Mouse (Mus musculus) G1E (cell line): Measurements from ENCODE around the gene Gpc5. TPM values are rescaled to one million over a fixed set of nuclear protein-coding genes. Genes with fewer than 3 reads are reported as not detected.

ENCODE experiments used
- ATAC-seq: 2 replicates; pipeline ENCODE4 v1.8.0; 2016; ENCODE audit warnings: mild to moderate bottlenecking; ENCODE audit not compliant: insufficient number of reproducible peaks, poor library complexity, low FRiP score, severe bottlenecking; ENCODE audit errors: extremely low read depth
- DNase-seq: peaks from one replicate; pipeline ENCODE4 v3.0.0; 2012; ENCODE audit warnings: low spot score
- H3K27me3 ChIP-seq: 2 replicates; pipeline ENCODE4 v1.6.1; 2012; ENCODE audit warnings: mild to moderate bottlenecking, low read length, inconsistent platforms; ENCODE audit not compliant: insufficient read depth
- H3K36me3 ChIP-seq: replicated peaks from 2 replicates; pipeline ENCODE3; 2012; ENCODE audit warnings: mild to moderate bottlenecking, inconsistent platforms
- H3K4me1 ChIP-seq: 2 replicates; pipeline ENCODE4 v1.6.1; 2012; ENCODE audit warnings: low read depth, low read length, inconsistent platforms, mixed read lengths; ENCODE audit not compliant: insufficient read depth
- H3K4me3 ChIP-seq: 2 replicates; pipeline ENCODE4 v1.5.1; 2012; ENCODE audit warnings: low read depth, mild to moderate bottlenecking, inconsistent platforms, low read length, moderate library complexity, mixed read lengths
- H3K9me3 ChIP-seq: replicated peaks from 2 replicates; pipeline ENCODE4 v1.6.1; 2012; ENCODE audit warnings: inconsistent platforms
- CTCF ChIP-seq: IDR thresholded peaks from 2 replicates; pipeline ENCODE4 v1.5.1; 2012; ENCODE audit warnings: low read depth, low read length, inconsistent platforms, mixed read lengths
- GATA1 ChIP-seq: IDR thresholded peaks from 2 replicates; pipeline ENCODE4 v1.6.1; 2012; ENCODE audit warnings: borderline replicate concordance, low read length, inconsistent platforms, mixed read lengths
- GATA2 ChIP-seq: IDR thresholded peaks from 2 replicates; pipeline ENCODE4 v1.6.1; 2012; ENCODE audit warnings: low read depth, low read length, inconsistent platforms, borderline replicate concordance
- POLR2AphosphoS5 ChIP-seq: IDR thresholded peaks from 2 replicates; pipeline ENCODE4 v1.6.1; 2012; ENCODE audit warnings: low read depth, low read length, inconsistent platforms; ENCODE audit not compliant: insufficient replicate concordance
- TAL1 ChIP-seq: conservative IDR thresholded peaks from 2 replicates; pipeline ENCODE4 v1.6.1; 2012; ENCODE audit warnings: low read depth, low read length, inconsistent platforms, mixed read lengths
- polyA plus RNA-seq: library from polyadenylated mRNA; stranded (reverse); fragments of >175 nt; gene quantifications from 2 replicates; pipeline ENCODE4 v1.2.3, GENCODE M21; 2012
- total RNA-seq, 2 experiments: library from RNA; stranded (forward) in 1 of 2; stranded (reverse) in 1 of 2; fragments of 200-1000 nt in 1 of 2; fragments of >200 nt in 1 of 2; fragmentation: Nextera tagmentation in 1 of 2; gene quantifications; 2 replicates each; pipeline ENCODE4 v1.2.3; 2014 to 2017

The Gpc5 gene
- total and polyA plus RNA-seq, 3 experiments, result 0.16 TPM; not detected in 2

DNA sequence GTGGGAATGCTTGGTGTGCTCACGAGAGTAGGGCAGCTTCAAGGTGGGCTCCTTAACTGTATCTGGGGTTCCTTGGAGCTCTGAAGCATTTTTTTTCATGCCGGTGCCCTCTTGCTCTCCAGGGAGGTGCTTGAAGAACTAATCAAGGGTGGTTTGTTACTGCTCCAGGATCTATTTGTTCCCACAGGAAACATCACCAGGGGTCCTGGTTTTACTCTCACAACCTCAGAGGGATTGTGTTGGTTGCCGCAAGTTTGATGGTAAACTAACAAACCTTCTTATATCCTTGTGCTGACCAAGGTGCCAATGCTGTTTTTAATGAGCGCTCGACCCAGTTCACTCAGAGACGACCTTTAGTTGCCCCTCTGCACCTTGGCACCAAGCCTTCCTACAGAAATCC is 937 bp downstream of the Gpc5 start:
- no peak for ATAC-seq
- Histone ChIP-seq H3K4me3 (no peak overlapping the region), H3K36me3 (no peaks in the 10 kb centered on the region), H3K27me3 (no peaks in the 10 kb centered on the region; the same call in 1 of the 2 replicates), H3K9me3 (peaks cover 23% of the 10 kb centered on the region), H3K4me1 (no peaks in the 10 kb centered on the region)
- no peak for TF ChIP-seq GATA2
- no peak for TF ChIP-seq CTCF
- TF ChIP-seq GATA1, result no peak
- no peak for TF ChIP-seq POLR2AphosphoS5
- TF ChIP-seq TAL1, result no peak
- DNase-seq, result no peak

DNA sequence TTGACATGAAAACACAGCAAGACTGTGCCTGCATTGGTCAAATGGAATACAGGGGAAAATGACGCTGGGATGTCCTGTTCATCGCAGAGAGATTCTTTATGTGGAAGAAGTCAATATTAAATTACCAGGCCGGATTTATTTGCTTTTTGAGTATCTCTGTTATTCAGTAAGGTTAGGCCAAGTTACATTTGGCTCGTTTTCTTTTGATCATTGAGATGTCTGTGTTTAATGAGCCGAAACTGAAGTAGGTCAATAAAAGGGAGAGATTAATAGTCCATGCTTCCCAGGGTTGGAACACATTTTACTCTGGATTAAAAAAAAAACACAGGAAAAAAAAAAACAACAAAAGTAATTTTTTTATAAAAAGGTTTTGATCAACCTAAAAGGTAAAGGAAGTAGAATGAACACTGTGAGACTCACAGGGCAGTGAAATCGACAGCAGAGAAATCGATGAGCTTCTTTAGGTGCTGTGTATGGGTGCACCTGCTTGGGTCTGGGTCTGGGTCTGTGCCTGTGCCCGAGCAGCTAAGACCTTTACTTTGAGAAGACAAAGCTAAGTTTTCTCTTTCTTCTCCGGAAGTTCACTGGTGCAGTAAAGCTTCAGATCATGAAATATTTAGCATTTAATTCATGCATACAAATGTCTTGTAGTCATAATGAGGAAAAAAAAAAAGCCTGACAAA is 8.7 kb downstream of the Gpc5 start:
- TF ChIP-seq POLR2AphosphoS5 (no peak), GATA2 (no peak), CTCF (no peak), TAL1 (no peak), GATA1 (no peak)
- Histone ChIP-seq H3K4me3 (no peak overlapping the region), H3K36me3 (no peaks in the 10 kb centered on the region), H3K4me1 (no peaks in the 10 kb centered on the region), H3K9me3 (0 out of 2 replicates have a peak, but pooled peaks cover 3% of the 10 kb centered on the region), H3K27me3 (no peaks in the 10 kb centered on the region)
- DNase-seq (no peak), ATAC-seq (no peak)

GRCm38 (mm10) chr14:115106326-115106725 is 14.3 kb downstream of the Gpc5 start:
- Histone ChIP-seq H3K9me3 (peaks cover 6% of the 10 kb centered on the region), H3K27me3 (no peaks in the 10 kb centered on the region), H3K4me3 (no peak overlapping the region), H3K4me1 (no peaks in the 10 kb centered on the region), H3K36me3 (no peaks in the 10 kb centered on the region)
- no peak for TF ChIP-seq CTCF
- TF ChIP-seq GATA1, result no peak
- TF ChIP-seq POLR2AphosphoS5, result no peak
- no peak for TF ChIP-seq TAL1
- TF ChIP-seq GATA2, result no peak
- no peak for ATAC-seq
- no peak for DNase-seq

DNA sequence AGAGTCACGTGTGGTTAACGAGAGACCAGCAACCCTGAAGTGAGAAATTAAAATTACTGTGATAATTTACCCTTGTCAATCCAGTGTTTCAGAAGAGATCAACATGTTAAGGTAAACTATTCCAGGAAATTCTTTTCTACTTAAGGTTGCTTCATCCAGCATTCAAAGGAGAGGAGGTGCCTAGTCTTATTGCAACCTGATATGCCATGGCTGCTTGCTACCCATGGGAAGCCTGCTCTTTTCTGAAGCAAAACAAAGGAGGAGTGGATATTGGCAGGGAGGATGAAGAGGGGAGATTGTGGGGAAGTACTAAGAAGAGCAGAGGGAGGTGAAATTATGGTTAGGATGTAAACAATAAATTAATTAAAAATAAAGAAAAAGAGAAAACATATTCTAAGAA is 15.5 kb downstream of the Gpc5 start:
- H3K27me3 ChIP-seq, result no peaks in the 10 kb centered on the region
- no peak for DNase-seq
- H3K9me3 ChIP-seq, result peaks cover 6% of the 10 kb centered on the region
- no peaks in the 10 kb centered on the region for H3K36me3 ChIP-seq
- TF ChIP-seq TAL1 (no peak), GATA1 (no peak), CTCF (no peak), GATA2 (no peak), POLR2AphosphoS5 (no peak)
- H3K4me3 ChIP-seq, result no peak overlapping the region
- ATAC-seq, result no peak
- H3K4me1 ChIP-seq, result no peaks in the 10 kb centered on the region

GRCm38 (mm10) chr14:115118626-115119025 is 26.6 kb downstream of the Gpc5 start:
- Histone ChIP-seq H3K4me3 (no peak overlapping the region), H3K4me1 (no peaks in the 10 kb centered on the region), H3K36me3 (no peaks in the 10 kb centered on the region), H3K9me3 (peaks cover 12% of the 10 kb centered on the region), H3K27me3 (no peaks in the 10 kb centered on the region)
- DNase-seq (no peak), ATAC-seq (no peak)
- TF ChIP-seq POLR2AphosphoS5 (no peak), GATA2 (no peak)

DNA sequence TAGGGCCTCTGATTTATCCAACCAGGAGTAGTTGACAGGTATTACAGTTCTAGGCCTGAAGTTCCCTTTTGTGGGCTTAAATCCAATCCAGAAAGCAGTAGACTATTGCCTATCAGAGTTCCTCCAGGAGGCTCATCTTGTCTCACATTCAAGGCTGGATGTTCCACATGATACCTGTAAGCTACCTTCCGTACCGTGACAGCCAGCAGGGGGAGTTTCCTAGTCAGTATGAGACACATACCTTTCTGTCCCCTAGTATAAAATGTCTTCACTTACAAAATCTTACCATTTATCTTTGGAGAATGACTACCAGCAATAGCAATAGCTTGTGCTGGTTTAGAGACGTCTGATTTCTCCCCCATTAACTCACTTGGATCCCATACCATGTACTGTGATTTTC is 56.8 kb downstream of the Gpc5 start:
- H3K4me3 ChIP-seq, result no peak overlapping the region
- ATAC-seq (no peak), DNase-seq (no peak)
- H3K4me1 ChIP-seq, result no peaks in the 10 kb centered on the region
- no peaks in the 10 kb centered on the region for H3K36me3 ChIP-seq
- no peaks in the 10 kb centered on the region for H3K27me3 ChIP-seq
- H3K9me3 ChIP-seq, result peaks cover 7% of the 10 kb centered on the region
- TF ChIP-seq GATA1 (no peak), POLR2AphosphoS5 (no peak)

DNA sequence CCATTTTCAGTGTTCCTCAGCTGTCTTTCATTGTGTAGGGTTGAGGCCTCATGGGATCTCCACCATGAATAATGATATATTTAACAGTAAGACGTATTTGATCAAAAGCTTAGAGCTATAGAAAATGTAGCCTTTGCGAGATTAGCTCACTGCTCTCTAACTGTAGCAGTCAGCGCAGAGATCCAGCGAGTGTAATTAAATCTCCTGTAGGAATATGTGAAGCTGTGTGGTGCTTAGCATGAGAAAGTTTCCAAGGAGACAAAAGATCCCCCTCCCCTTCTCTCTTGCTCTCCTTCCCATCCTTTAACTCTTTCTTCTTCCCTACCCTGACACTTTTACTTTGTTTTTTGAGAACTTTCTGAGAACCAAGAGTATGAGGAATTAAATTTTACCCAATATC is 64.6 kb downstream of the Gpc5 start:
- DNase-seq, result no peak
- Histone ChIP-seq H3K36me3 (no peaks in the 10 kb centered on the region), H3K4me3 (no peak overlapping the region), H3K27me3 (no peaks in the 10 kb centered on the region), H3K9me3 (peaks cover 9% of the 10 kb centered on the region), H3K4me1 (no peaks in the 10 kb centered on the region)
- ATAC-seq, result no peak
- no peak for TF ChIP-seq CTCF
- TF ChIP-seq POLR2AphosphoS5, result no peak
- no peak for TF ChIP-seq GATA2
